Mouse (Mus musculus): ENCODE results near the gene Lipn. TPM values are rescaled to one million over a fixed set of nuclear protein-coding genes. Genes with fewer than 3 reads are reported as not detected.

Lipn gene
- polyA plus RNA-seq, 1 experiment from 2014 or later, result not detected

Small RNA genes lying within 50 kb of the gene (microRNA-seq; reads per million reads assigned to microRNA genes)
- not detected for gene Gm23334 (ENCODE audit: borderline number of aligned reads)

Other genes starting within 250 kb of the Lipn start
- gene Lipf, start 106.2 kb upstream of the Lipn start, polyA plus RNA-seq (2015; fragmentation: Nextera tagmentation; extraction: Ambion mirVana), result 0.09 and 0.14 TPM in 2 replicates
- gene Lipk, start 59.1 kb upstream of the Lipn start, polyA plus RNA-seq (2015; fragmentation: Nextera tagmentation; extraction: Ambion mirVana), result 0.05 and 0.14 TPM in 2 replicates
- gene Lipm, start 33.6 kb downstream of the Lipn start, polyA plus RNA-seq (2015; fragmentation: Nextera tagmentation; extraction: Ambion mirVana), result 0.81 and 0.87 TPM in 2 replicates
- 4.0 and 4.7 TPM in 2 replicates for gene Ankrd22, start 98.7 kb downstream of the Lipn start, polyA plus RNA-seq (2015; fragmentation: Nextera tagmentation; extraction: Ambion mirVana)
- gene Stambpl1, start 124.9 kb downstream of the Lipn start, polyA plus RNA-seq (2015; fragmentation: Nextera tagmentation; extraction: Ambion mirVana), result 48.2 and 54.7 TPM in 2 replicates
- gene Acta2, start 188.2 kb downstream of the Lipn start, polyA plus RNA-seq (2015; fragmentation: Nextera tagmentation; extraction: Ambion mirVana), result 19.2 and 36.5 TPM in 2 replicates
- gene Fas, start 223.3 kb downstream of the Lipn start, polyA plus RNA-seq (2015; fragmentation: Nextera tagmentation; extraction: Ambion mirVana), result 91.5 and 112 TPM in 2 replicates

Measured in thymus, postnatal 0 days (tissue).